Mouse (Mus musculus): ENCODE measurements around the gene Sema6c.

Sema6c gene

DNA sequence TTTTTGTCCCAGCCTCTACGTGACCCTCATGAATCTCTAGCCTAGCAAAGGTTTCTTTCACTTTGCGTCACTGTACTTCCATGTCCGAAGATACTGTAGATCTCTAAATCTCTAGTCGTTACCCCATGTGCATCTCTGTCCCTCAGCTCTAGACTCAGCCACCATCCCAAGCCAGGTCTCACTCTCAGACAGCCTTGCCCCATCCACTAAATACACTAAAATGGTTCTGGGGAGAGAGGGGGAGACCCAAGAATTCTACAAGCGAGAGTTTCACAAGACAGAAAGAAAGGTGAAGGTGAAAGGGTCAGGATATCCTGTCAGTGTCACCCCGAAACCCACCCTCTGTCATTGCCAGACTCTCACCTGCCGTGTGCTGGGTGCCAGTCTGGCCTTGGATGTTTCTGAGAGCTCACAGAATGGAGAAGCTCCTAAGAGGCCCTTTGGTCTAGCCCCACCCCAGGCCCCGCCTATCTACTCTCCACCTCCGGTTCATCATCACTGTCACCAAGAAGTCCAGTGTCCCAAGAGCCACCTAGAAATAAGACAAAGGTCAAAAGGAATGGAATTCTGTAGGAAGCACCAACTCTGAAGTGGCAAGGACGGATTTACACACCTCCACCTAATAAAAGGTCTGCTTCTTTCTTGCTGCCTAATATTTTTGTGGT lies 18.2 kb upstream of the Sema6c start, which contains the start of gene Tnfaip8l2:
Gene Tnfaip8l2 (minus strand): TSS at position 409 of the 665 bp plus-strand sequence.
- no peak for DNase-seq (ENCODE audit: low read depth, low spot score)

- DNase-seq (ENCODE audit: low read depth, low spot score), result peak; percentile 66
Observed at GRCm38 (mm10) chr3:95142617-95143011, 17.6 kb upstream of the Sema6c start.

- no peak for DNase-seq (ENCODE audit: low read depth, low spot score)
Observed at GRCm38 (mm10) chr3:95147924-95148323, 12.3 kb upstream of the Sema6c start.

DNA sequence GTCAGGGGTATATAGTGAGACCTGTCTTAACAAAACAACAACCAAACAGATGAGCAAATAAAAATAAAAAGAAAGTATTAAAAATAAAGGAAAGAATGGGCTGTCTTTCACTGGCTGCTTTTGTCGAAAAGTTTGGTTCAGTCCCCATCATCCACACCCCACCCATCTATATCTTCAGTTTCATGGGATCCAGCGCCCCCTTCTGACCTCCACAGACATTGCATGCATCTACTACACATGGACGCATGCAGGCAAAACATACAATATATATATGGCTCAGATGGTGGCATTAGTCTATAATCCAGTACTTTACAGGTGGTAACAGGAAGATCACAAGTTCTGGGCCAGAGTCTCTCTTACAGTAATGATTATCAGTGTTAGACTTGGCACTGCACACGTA lies 6.4 kb upstream of the Sema6c start:
- DNase-seq (ENCODE audit: low read depth, low spot score), result no peak

- DNase-seq (ENCODE audit: low read depth, low spot score), result no peak
Observed at GRCm38 (mm10) chr3:95159511-95159986, 708 bp upstream of the Sema6c start.

- no peak for DNase-seq (ENCODE audit: low read depth, low spot score)
Observed at GRCm38 (mm10) chr3:95161041-95161551, 839 bp downstream of the Sema6c start.

GRCm38 (mm10) chr3:95161618-95162344 lies 1.5 kb downstream of the Sema6c start:
- no peak for DNase-seq (ENCODE audit: low read depth, low spot score)

GRCm38 (mm10) chr3:95162345-95162628 lies 2.0 kb downstream of the Sema6c start:
- DNase-seq (ENCODE audit: low read depth, low spot score), result no peak

- no peak for DNase-seq (ENCODE audit: low read depth, low spot score)
Observed at GRCm38 (mm10) chr3:95163419-95164255, 3.4 kb downstream of the Sema6c start.

DNA sequence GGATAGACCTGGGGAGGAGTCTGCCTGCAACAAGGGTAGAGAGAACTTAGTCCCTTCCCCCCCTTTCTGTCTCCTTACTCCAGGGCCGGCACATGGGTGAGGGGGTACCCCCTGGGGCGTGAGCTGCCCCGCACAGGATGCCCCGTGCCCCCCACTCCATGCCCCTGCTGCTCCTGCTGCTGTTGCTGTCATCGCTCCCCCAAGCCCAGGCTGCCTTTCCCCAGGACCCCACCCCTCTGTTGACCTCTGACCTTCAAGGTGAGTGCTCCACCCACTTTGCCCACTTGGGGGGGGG lies 3.9 kb downstream of the Sema6c start:
- DNase-seq (ENCODE audit: low read depth, low spot score), result no peak

DNA sequence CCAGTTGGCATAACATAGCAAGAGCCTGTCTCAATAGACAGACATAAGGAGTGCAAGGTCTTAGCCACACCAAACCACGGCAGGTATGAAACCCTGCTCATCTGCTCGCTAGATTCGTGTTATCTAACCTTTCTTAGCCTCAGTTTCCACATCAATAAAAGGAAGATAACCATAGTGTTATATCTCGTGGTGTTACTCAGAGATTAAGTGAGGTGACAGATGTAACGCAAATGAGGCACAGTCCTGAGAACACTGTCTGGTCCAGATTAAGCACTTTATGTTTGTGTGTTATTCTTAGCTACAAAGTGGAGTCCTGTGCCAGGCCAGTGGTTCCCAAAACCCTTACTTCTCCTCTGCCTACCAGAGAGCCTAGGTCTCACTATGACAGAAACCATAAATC lies 4.6 kb downstream of the Sema6c start:
- no peak for DNase-seq (ENCODE audit: low read depth, low spot score)

DNA sequence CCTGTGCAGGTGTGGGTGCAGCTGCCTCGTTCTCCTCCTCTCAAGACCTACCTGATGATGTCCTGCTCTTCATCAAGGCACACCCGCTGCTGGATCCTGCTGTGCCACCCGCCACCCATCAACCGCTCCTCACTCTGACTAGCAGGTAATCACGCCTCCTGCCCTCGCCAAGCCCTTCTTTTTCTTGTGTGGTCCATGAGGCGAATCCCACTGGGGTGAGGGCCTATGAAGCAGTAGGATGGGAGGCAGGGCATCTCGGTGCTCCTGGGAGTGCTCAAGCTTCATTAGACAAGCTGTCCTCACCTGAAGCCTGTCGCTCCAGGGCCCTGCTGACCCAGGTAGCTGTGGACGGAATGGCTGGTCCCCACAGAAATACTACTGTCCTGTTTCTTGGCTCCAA lies 9.7 kb downstream of the Sema6c start:
- no peak for DNase-seq (ENCODE audit: low read depth, low spot score)

DNA sequence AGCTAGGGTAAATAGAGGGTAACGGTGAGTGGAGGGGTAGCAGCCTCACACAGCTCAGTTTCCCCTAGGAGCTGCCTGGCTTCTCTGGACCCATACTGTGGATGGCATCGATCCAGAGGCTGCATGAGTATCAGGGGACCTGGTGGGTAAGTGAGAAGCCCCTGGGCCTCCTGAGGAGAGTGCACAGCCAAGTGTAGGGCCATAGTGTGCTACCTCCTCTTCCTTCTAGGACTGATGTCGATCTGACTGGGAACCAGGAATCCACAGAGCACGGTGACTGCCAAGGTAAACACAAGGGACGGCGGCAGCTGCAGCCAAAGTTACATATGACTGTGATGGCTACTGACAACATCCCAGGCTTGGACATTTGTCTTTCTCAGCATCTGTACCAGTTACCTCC lies 10.8 kb downstream of the Sema6c start:
- DNase-seq (ENCODE audit: low read depth, low spot score), result no peak

- no peak for DNase-seq (ENCODE audit: low read depth, low spot score)
Observed at GRCm38 (mm10) chr3:95172526-95173255, 12.4 kb downstream of the Sema6c start.

DNA sequence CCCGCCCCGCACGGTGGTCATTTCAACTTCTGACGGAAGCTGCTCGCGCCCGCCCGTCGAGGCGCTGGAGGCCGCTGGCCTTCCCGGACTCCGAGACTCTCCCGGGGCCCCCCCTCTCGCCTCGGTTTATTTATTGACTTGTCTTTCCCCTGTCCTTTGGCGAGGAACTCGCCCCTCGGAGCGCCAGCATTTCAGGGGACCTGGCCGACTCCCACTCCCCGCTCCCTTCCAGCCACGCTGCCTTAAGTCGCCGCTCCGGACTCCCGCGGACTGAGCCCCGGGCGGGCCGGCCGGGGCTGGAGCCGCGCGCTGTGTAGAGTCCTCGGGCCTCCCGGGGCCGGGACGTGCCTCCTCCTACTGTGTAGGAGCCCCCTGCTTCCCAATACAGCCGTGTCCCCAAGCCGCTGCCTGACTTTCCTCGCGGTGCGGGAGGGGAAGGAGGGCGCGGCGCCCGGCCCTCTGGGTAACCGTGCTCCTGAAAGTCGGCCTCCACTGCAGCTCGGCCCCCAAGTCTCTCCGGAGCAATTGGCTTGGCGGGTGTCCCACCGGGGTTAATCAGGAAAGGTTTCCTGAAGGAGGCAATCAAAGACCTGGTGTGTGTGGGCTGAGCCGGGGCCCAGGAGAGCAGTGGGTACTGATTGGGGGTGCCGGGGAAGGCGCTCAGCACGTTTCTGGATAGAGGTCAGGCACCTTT lies 13.1 kb downstream of the Sema6c start:
- DNase-seq (ENCODE audit: low read depth, low spot score), result no peak

GRCm38 (mm10) chr3:95174011-95174592 lies 13.8 kb downstream of the Sema6c start:
- DNase-seq (ENCODE audit: low read depth, low spot score), result peak; percentile 78

- no peak for DNase-seq (ENCODE audit: low read depth, low spot score)
Observed at GRCm38 (mm10) chr3:95176500-95176899, 16.2 kb downstream of the Sema6c start.

GRCm38 (mm10) chr3:95177583-95177982 lies 17.3 kb downstream of the Sema6c start:
- DNase-seq (ENCODE audit: low read depth, low spot score), result no peak

DNA sequence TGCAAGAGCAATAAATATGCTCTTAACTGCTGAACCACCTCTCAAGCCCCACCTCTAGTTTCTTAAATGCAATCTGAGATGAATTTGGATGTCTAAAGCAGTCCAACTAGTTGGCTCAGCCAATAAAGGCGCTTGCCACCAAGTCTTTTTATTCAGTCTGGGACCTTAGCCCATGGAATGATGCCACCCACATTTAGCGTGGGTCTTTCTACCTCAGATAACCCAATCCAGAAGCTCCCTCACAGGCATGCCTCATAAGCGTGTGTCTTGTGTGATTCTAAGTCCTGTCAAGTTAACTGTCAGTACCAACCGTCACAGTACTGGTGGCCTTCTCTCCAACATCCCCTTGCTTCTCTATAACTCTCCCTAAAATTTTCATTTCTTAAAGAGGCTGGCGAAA lies 18.7 kb downstream of the Sema6c start:
- DNase-seq (ENCODE audit: low read depth, low spot score), result no peak

DNA sequence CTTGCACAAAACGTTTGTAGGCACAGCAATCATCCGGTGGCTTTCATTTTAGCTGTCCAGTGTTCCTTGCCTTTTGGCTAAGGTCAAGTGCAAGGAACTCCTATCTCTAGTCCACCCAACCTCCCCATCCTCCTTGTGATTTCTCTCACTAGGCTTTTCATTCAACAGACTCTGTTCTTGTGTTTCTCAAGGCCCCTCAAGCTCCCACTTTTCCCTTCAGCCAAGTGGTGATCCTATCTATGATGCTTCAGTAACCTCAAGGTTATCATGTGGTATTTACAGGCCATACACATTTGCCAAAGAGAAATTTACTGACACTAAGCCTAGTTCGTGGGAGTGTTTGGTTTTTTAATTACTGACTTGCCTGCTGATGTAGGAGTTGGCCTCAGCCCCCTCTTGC lies 19.6 kb downstream of the Sema6c start:
- DNase-seq (ENCODE audit: low read depth, low spot score), result no peak

- no peak for DNase-seq (ENCODE audit: low read depth, low spot score)
Observed at GRCm38 (mm10) chr3:95181841-95182240, 21.6 kb downstream of the Sema6c start.

Measured in embryo, embryonic 11.5 days (tissue).